Mouse (Mus musculus) midbrain, embryonic 14.5 days (tissue): ENCODE results near the gene Otos. TPM values are rescaled to one million over a fixed set of nuclear protein-coding genes. Genes with fewer than 3 reads are reported as not detected.

Experiments used
- ATAC-seq: fragments of 200-750 bp; cut with Nextera tagmentation; 2 replicates; pipeline ENCODE4 v1.8.0; 2017; ENCODE audit warnings: moderate number of reproducible peaks, moderate library complexity; ENCODE audit not compliant: low FRiP score, low TSS enrichment
- DNase-seq: peaks from one replicate; pipeline ENCODE4 v3.0.0-alpha.2; 2015
- H3K27ac ChIP-seq: fragments of 300-500 bp; sonication (generic); replicated peaks from 2 replicates; pipeline ENCODE4 v1.5.1; 2014; ENCODE audit warnings: mild to moderate bottlenecking, low read depth, low read length, moderate library complexity
- H3K27me3 ChIP-seq: fragments of 300-500 bp; sonication (generic); 2 replicates; pipeline ENCODE4 v1.6.1; 2014; ENCODE audit warnings: low read length, control low read depth, mixed read lengths; ENCODE audit not compliant: control insufficient read depth, insufficient read depth
- H3K36me3 ChIP-seq: fragments of 300-500 bp; sonication (generic); 2 replicates; pipeline ENCODE4 v1.6.1; 2014; ENCODE audit warnings: low read length, control low read depth; ENCODE audit not compliant: control insufficient read depth, insufficient read depth
- H3K4me1 ChIP-seq: fragments of 300-500 bp; sonication (generic); 2 replicates; pipeline ENCODE4 v1.6.1; 2014; ENCODE audit warnings: mild to moderate bottlenecking, antibody characterized with exemption, low read length, control low read depth; ENCODE audit not compliant: control insufficient read depth, insufficient read depth
- H3K4me2 ChIP-seq: fragments of 300-500 bp; sonication (generic); 2 replicates; pipeline ENCODE4 v1.6.1; 2014; ENCODE audit warnings: mild to moderate bottlenecking, low read length, moderate library complexity
- H3K4me3 ChIP-seq: fragments of 300-500 bp; sonication (generic); replicated peaks from 2 replicates; pipeline ENCODE4 v1.5.1; 2014; ENCODE audit warnings: low read depth, low read length
- H3K9ac ChIP-seq: fragments of 300-500 bp; sonication (generic); replicated peaks from 2 replicates; pipeline ENCODE4 v1.6.1; 2014; ENCODE audit warnings: mild to moderate bottlenecking, low read length, moderate library complexity
- H3K9me3 ChIP-seq: fragments of 300-500 bp; sonication (generic); 2 replicates; pipeline ENCODE4 v1.6.1; 2016; ENCODE audit warnings: low read length, control low read depth, mixed read lengths; ENCODE audit not compliant: control insufficient read depth
- WGBS: fragments of 180-500 bp; shearing (Covaris S2); extraction: QIAGEN DNeasy Blood & Tissue Kit; methylation state at CpG from one replicate; pipeline ENCODE4 v1.1.7; 2014; 5-methylcytosine and 5-hydroxymethylcytosine counted together
- polyA plus RNA-seq: library from polyadenylated mRNA; unstranded; fragments of >200 nt; fragmentation: Nextera tagmentation; extraction: Ambion mirVana; gene quantifications from 2 replicates; pipeline ENCODE4 v1.2.1, GENCODE M21; 2014

Otos gene
- 0.21 and 0.46 TPM in 2 replicates for polyA plus RNA-seq

DNA sequence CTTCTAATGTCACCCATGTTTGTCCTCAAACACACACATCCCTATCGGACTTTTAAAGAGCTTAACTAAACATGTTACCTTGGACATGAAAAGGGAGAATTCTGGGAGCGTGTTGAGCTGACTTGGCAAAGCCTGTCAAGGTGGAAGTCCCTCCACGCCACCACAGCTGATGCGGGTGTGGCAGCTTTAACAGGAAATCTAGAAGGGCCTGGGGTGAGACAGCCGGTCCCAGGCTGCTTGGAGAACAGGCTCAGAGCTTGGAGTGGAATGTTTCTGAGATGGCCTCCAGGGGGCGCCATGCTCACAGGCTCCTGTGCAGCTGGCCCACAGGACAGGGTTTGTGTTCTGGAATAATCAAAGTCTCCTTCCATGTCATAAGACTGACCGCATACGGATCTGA lies at the start of gene Otos:
Gene Otos (minus strand): TSS at position 169 of the 400 bp plus-strand sequence.
- no peak within 1 kb of the TSS for H3K4me3 ChIP-seq
- no peak within 1 kb of the TSS for H3K4me2 ChIP-seq
- DNase-seq, result peak; percentile 84
- no peaks in the 10 kb centered on the region for H3K9me3 ChIP-seq
- ATAC-seq, result 0 out of 2 replicates have a peak, but pooled peaks have one; percentile 37
- H3K9ac ChIP-seq, result no peak within 1 kb of the TSS; the same call in 1 of the 2 replicates
- H3K36me3 ChIP-seq, result no peaks in the 10 kb centered on the region
- WGBS, result 30% methylated on average over 8 of the region's 8 CpGs
- no peaks in the 10 kb centered on the region for H3K4me1 ChIP-seq
- H3K27me3 ChIP-seq, result no peaks in the 10 kb centered on the region
- H3K27ac ChIP-seq, result no peak within 1 kb of the TSS

- Histone ChIP-seq H3K27me3 (no peaks in the 10 kb centered on the region), H3K9me3 (no peaks in the 10 kb centered on the region), H3K4me1 (peaks cover 10% of the 10 kb centered on the region), H3K4me3 (no peak overlapping the region), H3K4me2 (no peak overlapping the region), H3K36me3 (no peaks in the 10 kb centered on the region), H3K9ac (no peak overlapping the region), H3K27ac (no peak overlapping the region)
- DNase-seq (peak; percentile 88), ATAC-seq (no peak)
- 35% methylated on average over 4 of the region's 4 CpGs for WGBS
Measured at GRCm38 (mm10) chr1:92696848-92697247, 48.2 kb upstream of the Otos start.

DNA sequence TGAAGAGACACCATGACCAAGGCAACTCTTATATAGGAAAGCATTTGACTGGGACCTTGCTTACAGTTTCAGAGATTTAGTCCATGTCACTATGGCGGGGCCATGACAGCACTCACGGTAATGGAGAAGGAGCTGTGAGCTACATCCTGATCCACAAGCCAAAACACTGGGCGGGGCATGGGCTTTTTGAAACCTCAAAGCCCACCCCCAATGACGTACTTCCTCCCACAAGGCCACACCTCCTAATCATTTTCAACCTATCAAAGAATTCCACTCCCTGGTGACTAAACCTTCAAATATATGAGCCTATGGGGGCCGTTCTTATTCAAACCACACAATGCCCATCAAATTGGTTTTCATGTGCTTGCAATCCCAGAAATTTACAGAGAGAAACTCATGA lies 47.1 kb upstream of the Otos start:
- H3K36me3 ChIP-seq, result no peaks in the 10 kb centered on the region
- WGBS, result 82% methylated on average over 5 of the region's 5 CpGs

DNA sequence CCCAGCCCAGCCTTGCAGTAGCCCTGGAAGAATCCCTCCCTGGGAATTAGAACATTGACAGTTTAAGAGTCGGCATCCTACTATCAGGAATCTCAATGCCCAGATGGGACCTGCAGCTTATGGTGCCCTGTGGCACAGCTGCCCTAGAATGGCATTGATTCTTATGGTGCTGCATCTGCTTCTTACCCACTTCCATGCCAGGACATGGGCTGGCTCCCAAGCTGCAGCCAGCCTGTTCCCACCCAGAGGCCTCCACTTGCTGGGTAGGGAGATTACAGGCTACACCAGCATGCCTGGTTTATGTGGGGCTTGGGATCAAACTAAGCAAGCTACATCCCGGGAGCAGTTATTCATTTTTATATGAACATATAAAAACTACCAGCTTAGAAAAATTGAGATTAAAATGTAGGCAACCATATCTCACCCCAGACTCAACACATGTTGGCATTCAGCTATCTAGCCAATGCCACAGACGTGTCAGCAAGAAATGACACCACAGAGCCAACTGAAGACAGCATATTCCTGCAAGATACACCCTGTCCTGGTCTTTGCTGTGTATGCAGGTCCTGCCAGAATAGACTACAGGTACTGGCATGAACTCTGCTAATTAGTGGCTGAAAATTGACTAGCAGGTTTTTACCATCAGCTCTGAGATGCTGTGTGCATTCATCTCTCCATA lies 42.7 kb upstream of the Otos start:
- H3K36me3 ChIP-seq, result no peaks in the 10 kb centered on the region
- 81% methylated on average over 3 of the region's 3 CpGs for WGBS
- no peak overlapping the region for H3K4me2 ChIP-seq
- ATAC-seq (no peak), DNase-seq (no peak)
- no peaks in the 10 kb centered on the region for H3K27me3 ChIP-seq
- H3K4me3 ChIP-seq, result no peak overlapping the region
- H3K9ac ChIP-seq, result no peak overlapping the region
- H3K4me1 ChIP-seq, result no peaks in the 10 kb centered on the region
- no peaks in the 10 kb centered on the region for H3K9me3 ChIP-seq
- no peak overlapping the region for H3K27ac ChIP-seq

More for the DNA sequence above, 47.1 kb upstream of the Otos start:
- Histone ChIP-seq H3K4me1 (peaks cover 10% of the 10 kb centered on the region), H3K4me2 (no peak overlapping the region), H3K27me3 (no peaks in the 10 kb centered on the region), H3K9me3 (no peaks in the 10 kb centered on the region), H3K27ac (no peak overlapping the region), H3K9ac (no peak overlapping the region), H3K4me3 (no peak overlapping the region)
- no peak for DNase-seq
- no peak for ATAC-seq

GRCm38 (mm10) chr1:92686994-92687393 lies 38.4 kb upstream of the Otos start:
- no peaks in the 10 kb centered on the region for H3K36me3 ChIP-seq
- no peaks in the 10 kb centered on the region for H3K27me3 ChIP-seq
- H3K4me3 ChIP-seq, result no peak overlapping the region
- 58% methylated on average over 8 of the region's 8 CpGs for WGBS
- H3K27ac ChIP-seq, result no peak overlapping the region
- peak; percentile 40 for DNase-seq
- H3K4me1 ChIP-seq, result no peaks in the 10 kb centered on the region
- H3K4me2 ChIP-seq, result no peak overlapping the region
- no peaks in the 10 kb centered on the region for H3K9me3 ChIP-seq
- H3K9ac ChIP-seq, result no peak overlapping the region
- no peak for ATAC-seq

DNA sequence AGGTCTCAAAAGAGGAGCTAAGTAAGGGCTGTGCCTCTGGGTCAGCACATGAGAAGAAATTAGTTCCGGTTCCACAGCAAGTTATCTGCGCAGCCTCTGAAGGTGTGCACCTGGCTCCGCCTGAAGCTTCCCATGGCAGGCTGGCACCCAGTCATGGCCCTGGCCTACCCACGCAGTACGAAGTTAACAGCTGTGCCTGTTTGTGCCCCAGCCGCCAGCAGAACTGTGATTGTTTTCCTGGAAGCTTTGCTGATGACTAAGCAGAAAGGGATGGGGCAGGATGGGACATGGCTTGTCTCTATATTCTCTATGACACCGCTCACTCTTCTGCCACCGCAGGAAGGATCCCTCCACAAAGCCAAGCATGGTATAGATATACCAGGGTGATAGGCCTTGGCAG lies 34.5 kb upstream of the Otos start:
- Histone ChIP-seq H3K27ac (no peak overlapping the region), H3K36me3 (no peaks in the 10 kb centered on the region), H3K9ac (no peak overlapping the region), H3K27me3 (no peaks in the 10 kb centered on the region), H3K9me3 (no peaks in the 10 kb centered on the region), H3K4me3 (no peak overlapping the region), H3K4me2 (no peak overlapping the region), H3K4me1 (peaks cover 9% of the 10 kb centered on the region; the same call in 1 of the 2 replicates)
- DNase-seq, result no peak
- no peak for ATAC-seq
- WGBS, result 93% methylated on average over 8 of the region's 8 CpGs

- H3K27ac ChIP-seq, result no peak overlapping the region
- DNase-seq, result peak; percentile 41
- no peaks in the 10 kb centered on the region for H3K9me3 ChIP-seq
- H3K4me1 ChIP-seq, result peaks cover 9% of the 10 kb centered on the region; the same call in 1 of the 2 replicates
- 14% methylated on average over 16 of the region's 16 CpGs for WGBS
- H3K36me3 ChIP-seq, result no peaks in the 10 kb centered on the region
- peak overlapping the region; percentile 15; the same call in 1 of the 2 replicates for H3K4me2 ChIP-seq
- no peaks in the 10 kb centered on the region for H3K27me3 ChIP-seq
- no peak for ATAC-seq
- no peak overlapping the region for H3K4me3 ChIP-seq
- no peak overlapping the region for H3K9ac ChIP-seq
Measured at GRCm38 (mm10) chr1:92680668-92681603, 32.3 kb upstream of the Otos start.

GRCm38 (mm10) chr1:92678757-92679156 lies 30.1 kb upstream of the Otos start:
- DNase-seq (no peak), ATAC-seq (no peak)
- Histone ChIP-seq H3K9me3 (no peaks in the 10 kb centered on the region), H3K4me1 (peaks cover 9% of the 10 kb centered on the region; the same call in 1 of the 2 replicates), H3K4me2 (no peak overlapping the region), H3K36me3 (no peaks in the 10 kb centered on the region), H3K9ac (no peak overlapping the region), H3K27me3 (no peaks in the 10 kb centered on the region), H3K4me3 (no peak overlapping the region), H3K27ac (no peak overlapping the region)
- WGBS, result 89% methylated on average over 5 of the region's 5 CpGs
